ENCODE assay signal across 19 mouse cellular contexts in the genomic region with DNA sequence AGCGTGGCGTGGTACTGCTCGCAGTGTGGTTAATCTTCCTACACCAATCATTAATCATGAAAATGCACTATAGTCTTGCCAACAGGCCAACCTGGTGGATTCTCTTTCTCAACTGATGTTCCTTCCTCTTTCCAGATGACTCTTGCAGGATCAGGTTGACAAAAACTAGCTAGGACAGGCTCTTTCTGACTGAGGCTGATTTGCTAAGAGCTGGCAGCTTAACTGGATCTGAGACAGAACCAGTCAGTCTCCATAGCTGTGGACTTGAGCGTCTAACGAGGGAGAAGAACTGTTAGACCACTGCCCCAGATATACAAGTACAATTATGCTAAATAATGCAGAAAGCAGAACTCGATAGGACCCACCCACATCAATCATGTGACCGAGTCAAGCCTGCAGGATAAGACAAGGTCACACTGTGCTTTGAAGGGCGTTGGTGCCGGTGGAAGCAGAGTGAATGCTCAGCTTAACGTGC. TPM values are rescaled to one million over a fixed set of nuclear protein-coding genes. Genes with fewer than 3 reads are reported as not detected.
DNase-seq lines count a peak whose midpoint lies in the region; ATAC-seq and TF ChIP-seq lines count a peak whose summit lies in the region.
"Had no signal": no experiment of that assay in that cellular context is flagged by ENCODE, and none has a peak within 500 bp of the region (broad histone marks: within the 10 kb centered on the region; RNA-seq: fewer than 3 reads in every experiment).

No protein-coding gene starts in this region.

- H3K4me1 ChIP-seq in intestine, embryonic 15.5 days (replicated peaks) = no peaks in the 10 kb centered on the region
- H3K4me1 ChIP-seq in intestine, postnatal 0 days (replicated peaks; ENCODE audit: control insufficient read depth, insufficient read depth, low read length) = no peaks in the 10 kb centered on the region
- no peaks in the 10 kb centered on the region for H3K4me1 ChIP-seq in forebrain, embryonic 16.5 days (replicated peaks; ENCODE audit: control insufficient read depth, insufficient read depth, low read length)
- H3K4me1 ChIP-seq: midbrain, embryonic 12.5 days; neural tube, embryonic 12.5 days had no signal

- no peaks in the 10 kb centered on the region for H3K9me3 ChIP-seq in intestine, embryonic 15.5 days
- no peaks in the 10 kb centered on the region for H3K9me3 ChIP-seq in intestine, postnatal 0 days (ENCODE audit: control insufficient read depth)
- H3K9me3 ChIP-seq in forebrain, embryonic 16.5 days (ENCODE audit: control insufficient read depth, low read length) = no peaks in the 10 kb centered on the region
- H3K9me3 ChIP-seq: heart, embryonic 15.5 days; midbrain, embryonic 12.5 days; neural tube, embryonic 12.5 days had no signal

- H3K36me3 ChIP-seq in intestine, embryonic 15.5 days = no peaks in the 10 kb centered on the region
- no peaks in the 10 kb centered on the region for H3K36me3 ChIP-seq in intestine, postnatal 0 days (ENCODE audit: control insufficient read depth, insufficient read depth)
- H3K36me3 ChIP-seq in macrophage (ENCODE audit: inconsistent target) = no peaks in the 10 kb centered on the region
- H3K36me3 ChIP-seq in forebrain, embryonic 16.5 days (ENCODE audit: control insufficient read depth, insufficient read depth) = no peaks in the 10 kb centered on the region
- H3K36me3 ChIP-seq: heart, embryonic 15.5 days; midbrain, embryonic 12.5 days; neural tube, embryonic 12.5 days had no signal

- no peak overlapping the region for H3K4me3 ChIP-seq in intestine, embryonic 15.5 days (replicated peaks)
- no peak overlapping the region for H3K4me3 ChIP-seq in intestine, postnatal 0 days (ENCODE audit: low read depth, low read length)
- no peak overlapping the region for H3K4me3 ChIP-seq in macrophage (ENCODE audit: inconsistent target)
- H3K4me3 ChIP-seq in forebrain, embryonic 16.5 days (replicated peaks; ENCODE audit: low read length) = no peak overlapping the region
- H3K4me3 ChIP-seq: heart, embryonic 15.5 days; midbrain, embryonic 12.5 days; neural tube, embryonic 12.5 days had no signal

- no peaks in the 10 kb centered on the region for H3K79me2 ChIP-seq in macrophage (ENCODE audit: inconsistent target)

- no peaks in the 10 kb centered on the region for H3K27me3 ChIP-seq in intestine, embryonic 15.5 days (replicated peaks)
- H3K27me3 ChIP-seq in intestine, postnatal 0 days (replicated peaks; ENCODE audit: control insufficient read depth, insufficient read depth, low read length) = 0 out of 2 replicates have a peak, but pooled peaks cover 3% of the 10 kb centered on the region
- H3K27me3 ChIP-seq in forebrain, embryonic 16.5 days (replicated peaks; ENCODE audit: control insufficient read depth, insufficient read depth, low read length) = no peaks in the 10 kb centered on the region
- H3K27me3 ChIP-seq: heart, embryonic 15.5 days; midbrain, embryonic 12.5 days; neural tube, embryonic 12.5 days had no signal

- DNase-seq in B cell, adult 2 months = peak; percentile 71 to 79
- DNase-seq in adrenal gland, postnatal 14 days = peak; percentile 69
- DNase-seq in gastrocnemius, adult 18-20 months (ENCODE audit: low spot score) = no peak
- DNase-seq: lung, embryonic 14.5 days; retina, postnatal 1 day; thymus, postnatal 25 days had no signal

- no peak overlapping the region for H3K27ac ChIP-seq in intestine, embryonic 15.5 days
- no peak overlapping the region for H3K27ac ChIP-seq in intestine, postnatal 0 days (ENCODE audit: low read depth, low read length)
- peak overlapping the region; percentile 25 for H3K27ac ChIP-seq in macrophage
- no peak overlapping the region for H3K27ac ChIP-seq in forebrain, embryonic 16.5 days (ENCODE audit: low read length)
- H3K27ac ChIP-seq: heart, embryonic 15.5 days; midbrain, embryonic 12.5 days; neural tube, embryonic 12.5 days had no signal

- H3K4me2 ChIP-seq in intestine, embryonic 15.5 days (replicated peaks) = no peak overlapping the region
- no peak overlapping the region for H3K4me2 ChIP-seq in intestine, postnatal 0 days (replicated peaks; ENCODE audit: low read depth)
- no peak overlapping the region for H3K4me2 ChIP-seq in forebrain, embryonic 16.5 days (ENCODE audit: low read length)
- H3K4me2 ChIP-seq: heart, embryonic 15.5 days; lung, embryonic 14.5 days; midbrain, embryonic 12.5 days; neural tube, embryonic 12.5 days had no signal

- 0 out of 2 replicates have a peak, but pooled peaks have one; percentile 41 for ATAC-seq in intestine, embryonic 15.5 days
- ATAC-seq in intestine, postnatal 0 days = no peak
- ATAC-seq in frontal cortex, adult (ENCODE audit: low TSS enrichment) = no peak
- no peak for ATAC-seq in forebrain, embryonic 16.5 days
- ATAC-seq: CD4-positive, CD25-positive, alpha-beta regulatory T cell, adult 4 months had no signal

- no peak for TF ChIP-seq CTCF in intestine, postnatal 0 days (IDR thresholded peaks at IDR 0.05; ENCODE audit: low read depth)

- WGBS in intestine, embryonic 15.5 days = 76% methylated on average over 10 of the region's 10 CpGs
- WGBS in intestine, postnatal 0 days = 77% methylated on average over 10 of the region's 10 CpGs
- 8% methylated on average over 10 of the region's 10 CpGs for WGBS in macrophage (ENCODE audit: missing documents)
- WGBS in forebrain, embryonic 16.5 days = 71% methylated on average over 10 of the region's 10 CpGs

- no peak overlapping the region for H3K9ac ChIP-seq in intestine, embryonic 15.5 days
- no peak overlapping the region for H3K9ac ChIP-seq in intestine, postnatal 0 days (ENCODE audit: low read depth, low read length)
- no peak overlapping the region for H3K9ac ChIP-seq in forebrain, embryonic 16.5 days (replicated peaks; ENCODE audit: low read depth, low read length)
- H3K9ac ChIP-seq: heart, embryonic 15.5 days; lung, embryonic 14.5 days; midbrain, embryonic 12.5 days; neural tube, embryonic 12.5 days had no signal

RNA-seq across cellular contexts. Expression of a gene that starts 3.0 kb away (rescaled TPM):
- not detected in 2 replicates for polyA plus RNA-seq in intestine, embryonic 15.5 days (2015; fragmentation: Nextera tagmentation; extraction: Ambion mirVana)
- 2.1 and 3.3 TPM in 2 replicates for polyA plus RNA-seq in intestine, postnatal 0 days (2015; fragmentation: Nextera tagmentation; extraction: Ambion mirVana)
- total RNA-seq in adrenal gland, postnatal 14 days (2021) = 1.6 and 10.7 TPM in 2 replicates
- total RNA-seq in macrophage (2018; cell fraction: chromatin; rRNA removed) = not detected
- not detected for total RNA-seq in macrophage (2018; cell fraction: cytosol; rRNA removed)
- not detected for total RNA-seq in macrophage (2018; cell fraction: nucleus; rRNA removed)
- polyA plus RNA-seq in macrophage (2018) = not detected in 3 replicates
- total RNA-seq in gastrocnemius, adult 18-20 months (2021) = not detected
- polyA plus RNA-seq in forebrain, embryonic 16.5 days (2015; fragmentation: Nextera tagmentation; extraction: Ambion mirVana) = not detected in 2 replicates
- total RNA-seq: gastrocnemius, adult 8-10 months; layer of hippocampus, postnatal 25 days had no signal
- polyA plus RNA-seq: CD4-positive, CD25-positive, alpha-beta regulatory T cell, adult 4 months; heart, embryonic 15.5 days; intestine, embryonic 14.5 days; limb, embryonic 11.5 days; lung, embryonic 14.5 days; midbrain, embryonic 12.5 days; neural tube, embryonic 12.5 days had no signal

RNA-seq across cellular contexts. Expression of a gene that starts 20.9 kb away (rescaled TPM):
- 0.46 and 0.80 TPM in 2 replicates for polyA plus RNA-seq in intestine, embryonic 15.5 days (2015; fragmentation: Nextera tagmentation; extraction: Ambion mirVana)
- polyA plus RNA-seq in intestine, postnatal 0 days (2015; fragmentation: Nextera tagmentation; extraction: Ambion mirVana) = 1.0 and 1.1 TPM in 2 replicates
- total RNA-seq in adrenal gland, postnatal 14 days (2021) = 1.4 and 2.1 TPM in 2 replicates
- not detected for total RNA-seq in macrophage (2018; cell fraction: chromatin; rRNA removed)
- total RNA-seq in macrophage (2018; cell fraction: cytosol; rRNA removed) = not detected
- total RNA-seq in macrophage (2018; cell fraction: nucleus; rRNA removed) = under 1 TPM in 1 of 26 experiments, not detected in 25; 0.34 TPM
- polyA plus RNA-seq in macrophage (2018) = not detected in 3 replicates
- 1 to 10 TPM in 1 of 2 experiments, under 1 TPM in 1; 0.64 to 1.8 TPM for total RNA-seq in gastrocnemius, adult 18-20 months (2021)
- polyA plus RNA-seq in forebrain, embryonic 16.5 days (2015; fragmentation: Nextera tagmentation; extraction: Ambion mirVana) = 2.6 and 3.0 TPM in 2 replicates
- polyA plus RNA-seq: CD4-positive, CD25-positive, alpha-beta regulatory T cell, adult 4 months had no signal

RNA-seq across cellular contexts. Expression of a gene that starts 31.7 kb away (rescaled TPM):
- 3.1 and 4.6 TPM in 2 replicates for polyA plus RNA-seq in intestine, embryonic 15.5 days (2015; fragmentation: Nextera tagmentation; extraction: Ambion mirVana)
- 0.90 and 1.0 TPM in 2 replicates for polyA plus RNA-seq in intestine, postnatal 0 days (2015; fragmentation: Nextera tagmentation; extraction: Ambion mirVana)
- 2.1 and 2.5 TPM in 2 replicates for total RNA-seq in adrenal gland, postnatal 14 days (2021)
- total RNA-seq in macrophage (2018; cell fraction: chromatin; rRNA removed) = 1 to 10 TPM in 1 of 26 experiments, not detected in 25; 1.7 TPM
- total RNA-seq in macrophage (2018; cell fraction: cytosol; rRNA removed) = not detected
- total RNA-seq in macrophage (2018; cell fraction: nucleus; rRNA removed) = not detected
- not detected in 3 replicates for polyA plus RNA-seq in macrophage (2018)
- under 1 TPM; 0.62 to 0.71 TPM for total RNA-seq in gastrocnemius, adult 18-20 months (2021)
- 1.6 and 1.8 TPM in 2 replicates for polyA plus RNA-seq in forebrain, embryonic 16.5 days (2015; fragmentation: Nextera tagmentation; extraction: Ambion mirVana)
